Mouse (Mus musculus): ENCODE results near the gene Camk2n1. TPM values are rescaled to one million over a fixed set of nuclear protein-coding genes. Genes with fewer than 3 reads are reported as not detected.

Camk2n1 gene
- polyA plus RNA-seq, 1 experiment from 2014 or later = 10.7 TPM

DNA sequence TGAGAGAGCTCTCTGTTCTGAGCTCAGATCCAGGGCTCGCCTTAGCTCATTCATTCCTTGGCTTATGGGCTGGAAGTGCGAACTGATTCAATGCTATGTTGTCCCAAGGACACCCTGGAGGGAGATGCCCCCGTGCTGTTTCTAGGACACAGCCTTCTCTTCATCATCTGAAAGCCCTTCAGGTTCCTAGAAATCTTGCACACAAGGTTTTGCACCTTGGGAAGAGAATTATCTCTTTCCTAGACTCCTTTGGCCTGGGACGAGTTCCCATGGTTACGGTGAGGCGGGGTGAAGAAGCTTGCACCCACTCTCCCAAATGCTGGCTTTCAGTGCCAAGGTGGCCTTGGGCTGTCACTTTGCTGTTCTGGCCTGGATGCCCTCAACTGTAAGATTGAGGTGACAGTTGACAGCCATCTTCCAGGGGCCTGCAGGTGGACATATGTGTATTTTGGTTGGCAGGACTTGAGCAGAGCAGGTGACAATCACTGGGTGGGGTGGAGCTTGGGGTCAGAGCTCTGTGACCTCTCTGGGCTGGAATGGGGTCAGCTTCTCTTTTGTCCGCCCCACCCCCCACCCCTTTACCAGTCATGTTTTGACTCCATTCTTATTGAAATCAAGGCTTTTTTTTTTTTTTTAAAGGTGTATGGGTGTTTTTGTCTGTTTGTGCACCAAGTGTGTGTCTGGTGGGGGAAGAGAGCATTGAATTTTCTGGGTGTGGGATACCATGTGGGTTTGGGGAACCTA lies 5.1 kb upstream of the Camk2n1 start:
- Histone ChIP-seq H3K27me3 (peaks cover 10% of the 10 kb centered on the region; the same call in 1 of the 2 replicates), H3K9me3 (no peaks in the 10 kb centered on the region), H3K9ac (replicated peaks) (no peak overlapping the region), H3K36me3 (no peaks in the 10 kb centered on the region), H3K4me1 (peaks cover 37% of the 10 kb centered on the region), H3K4me3 (no peak overlapping the region), H3K4me2 (replicated peaks) (no peak overlapping the region), H3K27ac (replicated peaks) (no peak overlapping the region)
- no peak for ATAC-seq (replicated peaks)
- 57% methylated on average over 7 of the region's 7 CpGs for whole genome bisulfite sequencing

DNA sequence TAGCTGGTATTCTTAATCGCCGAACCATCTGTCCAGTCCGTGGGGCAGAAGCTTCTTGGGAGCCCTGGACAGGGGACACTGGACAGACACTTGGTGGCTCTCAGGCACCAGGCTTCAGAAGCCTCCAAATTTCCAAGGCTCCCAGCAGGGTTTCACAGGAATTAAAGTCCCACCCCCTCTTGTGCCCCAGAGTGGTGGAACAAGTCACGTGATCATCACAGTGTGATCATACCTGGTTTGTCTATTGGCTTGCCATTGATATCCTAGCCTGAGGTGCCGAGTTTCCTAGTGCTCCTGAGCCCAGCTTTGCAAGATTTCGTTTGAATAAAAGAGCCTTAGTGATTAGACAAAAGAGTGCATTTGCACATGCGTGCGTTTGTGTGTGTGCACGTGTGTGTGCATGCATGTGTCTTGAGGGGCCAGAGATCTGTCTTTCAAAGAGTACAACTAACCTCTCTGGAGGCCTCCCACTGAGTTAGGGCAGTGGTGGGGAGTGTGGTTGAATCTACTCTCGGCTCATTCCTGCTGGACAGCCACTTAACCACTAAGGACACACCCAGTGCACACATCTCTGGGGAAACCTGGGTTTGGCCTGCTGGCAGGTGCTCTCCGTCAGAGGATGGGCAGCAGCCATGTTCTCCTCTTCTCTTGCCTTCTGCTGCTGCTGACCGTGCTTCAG lies 4.3 kb upstream of the Camk2n1 start:
- no peak for ATAC-seq (replicated peaks)
- peaks cover 37% of the 10 kb centered on the region for H3K4me1 ChIP-seq
- no peaks in the 10 kb centered on the region for H3K36me3 ChIP-seq
- no peak overlapping the region for H3K4me3 ChIP-seq
- no peak overlapping the region for H3K27ac ChIP-seq (replicated peaks)
- 50% methylated on average over 12 of the region's 12 CpGs for WGBS
- no peaks in the 10 kb centered on the region for H3K9me3 ChIP-seq
- H3K9ac ChIP-seq (replicated peaks) = no peak overlapping the region
- no peak overlapping the region for H3K4me2 ChIP-seq (replicated peaks)
- peaks cover 10% of the 10 kb centered on the region; the same call in 1 of the 2 replicates for H3K27me3 ChIP-seq

DNA sequence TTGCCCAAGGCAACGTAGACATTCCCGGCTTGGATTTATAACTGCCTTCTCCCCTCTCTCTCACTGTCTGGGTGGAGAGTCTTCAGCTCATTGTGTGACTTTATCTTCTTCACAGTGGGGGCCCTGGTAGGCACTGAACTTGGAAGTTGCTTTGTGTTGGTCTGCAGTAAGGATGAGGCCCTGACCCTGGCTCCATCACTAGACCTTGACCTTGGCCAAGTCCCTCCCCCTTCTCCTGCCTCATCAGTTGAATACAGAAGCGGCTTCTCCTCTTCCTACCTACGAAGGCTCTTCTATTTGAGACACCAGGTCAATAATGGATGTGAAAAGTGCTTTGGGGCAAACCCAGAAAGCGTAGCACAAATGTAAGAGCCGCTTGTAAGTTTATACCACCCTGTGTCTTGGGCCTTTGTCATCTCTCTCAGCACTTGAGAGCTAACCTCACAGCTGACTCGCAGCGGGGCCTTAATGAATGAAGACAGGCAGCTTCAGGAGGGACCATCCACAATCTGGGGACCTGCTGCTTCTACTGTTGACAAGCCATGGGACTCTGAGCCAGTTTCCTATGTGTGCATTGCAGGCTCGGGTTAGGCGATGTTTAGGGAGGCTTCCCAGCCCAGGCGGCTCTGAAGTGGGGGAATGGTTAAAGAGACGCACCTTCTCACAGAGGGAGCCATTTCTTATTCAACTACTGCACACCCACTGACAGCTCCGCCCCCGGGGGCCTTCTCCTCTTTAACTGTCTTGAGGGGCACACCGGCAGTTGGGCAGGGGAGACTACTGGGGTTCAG lies 1.6 kb upstream of the Camk2n1 start:
- Histone ChIP-seq H3K4me3 (0 out of 2 replicates have a peak overlapping the region, but pooled peaks have one; percentile 81), H3K36me3 (no peaks in the 10 kb centered on the region), H3K4me2 (replicated peaks) (no peak overlapping the region), H3K9me3 (no peaks in the 10 kb centered on the region), H3K27ac (replicated peaks) (no peak overlapping the region), H3K4me1 (peaks cover 50% of the 10 kb centered on the region), H3K9ac (replicated peaks) (no peak overlapping the region), H3K27me3 (peaks cover 10% of the 10 kb centered on the region; the same call in 1 of the 2 replicates)
- ATAC-seq (replicated peaks) = no peak
- 30% methylated on average over 15 of the region's 15 CpGs for WGBS

DNA sequence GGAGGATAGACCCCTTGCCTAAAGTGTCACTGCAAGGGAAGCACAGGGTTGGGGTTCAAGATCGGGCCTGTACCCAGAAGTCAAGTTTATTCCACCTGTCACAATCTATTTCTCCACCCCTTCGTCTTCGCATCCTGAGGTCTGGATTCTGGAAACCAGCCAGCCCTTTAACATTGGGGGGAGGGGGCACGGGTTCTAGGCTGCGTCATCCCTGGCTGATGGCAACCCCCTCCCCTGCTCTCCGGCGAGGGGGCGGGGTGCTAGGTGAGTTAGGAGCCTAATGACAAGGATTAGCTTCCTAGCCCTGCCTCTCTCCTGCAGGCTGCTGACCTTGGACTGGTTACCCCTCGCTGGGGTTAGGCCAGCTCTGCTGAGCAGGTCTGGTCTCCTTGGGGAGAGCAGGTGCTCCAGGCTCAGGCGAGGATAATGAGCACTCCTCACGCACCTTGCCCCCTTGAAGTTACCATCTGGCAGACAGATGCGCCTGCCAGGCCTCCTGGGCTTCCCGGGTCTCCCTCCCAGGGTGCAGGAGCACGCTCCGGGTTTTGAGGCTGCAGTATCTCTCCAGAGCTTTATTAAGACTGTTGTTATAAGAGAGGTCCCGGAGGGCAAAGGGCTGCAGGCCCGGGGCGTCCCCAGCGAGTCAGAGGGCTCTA lies 889 bp upstream of the Camk2n1 start:
- WGBS = 5% methylated on average over 19 of the region's 19 CpGs
- H3K27ac ChIP-seq (replicated peaks) = peak overlapping the region; percentile 87
- H3K36me3 ChIP-seq = no peaks in the 10 kb centered on the region
- H3K9ac ChIP-seq (replicated peaks) = peak overlapping the region; percentile 85
- peak overlapping the region; percentile 89 for H3K4me2 ChIP-seq (replicated peaks)
- H3K4me1 ChIP-seq = peaks cover 47% of the 10 kb centered on the region
- H3K27me3 ChIP-seq = peaks cover 10% of the 10 kb centered on the region; the same call in 1 of the 2 replicates
- peak; percentile 11; the same call in 1 of the 2 replicates for ATAC-seq (replicated peaks)
- H3K4me3 ChIP-seq = peak overlapping the region; percentile 81
- H3K9me3 ChIP-seq = no peaks in the 10 kb centered on the region

DNA sequence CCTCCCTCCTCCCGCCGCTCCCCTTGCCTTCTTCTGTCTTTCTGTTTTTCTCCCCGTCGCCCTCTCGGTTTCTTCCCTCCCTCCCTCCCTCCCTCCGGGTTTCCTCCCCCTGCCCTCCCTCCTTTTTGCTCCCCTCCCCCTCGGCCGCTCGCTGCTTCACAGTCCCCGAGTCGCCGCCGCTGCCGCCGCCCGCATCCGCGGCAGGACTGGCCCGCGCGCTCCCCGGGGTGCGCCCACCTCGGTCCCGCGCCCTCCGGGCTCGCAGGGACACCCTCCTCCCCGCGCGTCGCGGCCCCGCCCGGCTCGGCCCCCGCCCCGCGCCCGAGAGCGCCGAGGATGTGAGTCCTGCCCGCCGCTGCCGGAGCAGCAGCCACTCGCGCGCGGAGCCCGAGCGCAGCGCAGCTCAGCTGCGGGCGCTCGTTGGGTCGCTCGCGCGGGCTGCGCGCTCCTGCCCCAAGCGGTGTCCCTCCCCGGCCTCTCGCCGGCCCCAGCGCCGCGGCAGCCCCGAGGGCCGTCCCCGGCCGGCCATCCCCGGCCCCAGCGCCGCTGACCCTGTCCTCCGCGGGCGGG lies 542 bp downstream of the Camk2n1 start:
- Histone ChIP-seq H3K4me3 (peak overlapping the region; percentile 81), H3K36me3 (no peaks in the 10 kb centered on the region), H3K27me3 (peaks cover 10% of the 10 kb centered on the region; the same call in 1 of the 2 replicates), H3K9ac (replicated peaks) (peak overlapping the region; percentile 85), H3K27ac (replicated peaks) (peak overlapping the region; percentile 87), H3K9me3 (no peaks in the 10 kb centered on the region), H3K4me1 (peaks cover 43% of the 10 kb centered on the region), H3K4me2 (replicated peaks) (peak overlapping the region; percentile 89)
- ATAC-seq (replicated peaks) = peak; percentile 65
- 1% methylated on average over 67 of the region's 78 CpGs for WGBS

DNA sequence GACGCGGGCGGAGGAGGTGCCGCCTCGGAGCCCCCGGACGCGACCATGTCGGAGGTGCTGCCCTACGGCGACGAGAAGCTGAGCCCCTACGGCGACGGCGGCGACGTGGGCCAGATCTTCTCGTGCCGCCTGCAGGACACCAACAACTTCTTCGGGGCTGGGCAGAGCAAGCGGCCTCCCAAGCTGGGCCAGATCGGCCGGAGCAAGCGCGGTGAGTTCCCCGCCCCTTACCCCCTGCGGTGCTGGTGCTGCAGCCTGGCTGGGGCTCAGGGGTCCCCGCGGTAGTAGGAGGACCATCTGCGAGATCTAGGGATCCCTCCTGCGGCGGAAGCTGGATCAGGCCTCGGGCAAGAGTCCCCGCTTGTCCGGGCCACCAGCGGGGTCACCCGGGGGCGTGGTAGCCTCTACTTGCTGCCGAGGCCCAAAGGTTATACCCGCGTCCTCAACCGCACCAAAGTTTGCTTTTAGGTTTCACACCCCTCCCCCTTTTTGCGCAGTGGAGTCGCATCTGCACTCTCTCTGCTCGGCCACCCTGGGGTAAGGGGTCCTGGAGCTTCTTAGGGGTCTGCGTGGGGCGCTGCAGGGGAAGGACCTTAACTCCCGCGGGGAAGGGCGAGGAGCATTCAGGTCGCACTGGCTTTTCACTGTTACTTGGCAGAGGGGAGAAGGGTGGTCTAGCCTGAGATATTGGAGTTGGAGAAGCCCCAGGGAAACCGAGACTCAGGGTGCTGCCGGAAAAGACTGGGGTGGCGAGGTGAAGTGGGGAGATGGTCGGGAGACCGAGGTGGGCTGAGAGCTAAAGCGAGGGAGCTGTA lies 1.2 kb downstream of the Camk2n1 start:
- under 1% methylated on average over 58 of the region's 58 CpGs for WGBS
- Histone ChIP-seq H3K27me3 (peaks cover 10% of the 10 kb centered on the region; the same call in 1 of the 2 replicates), H3K9me3 (no peaks in the 10 kb centered on the region), H3K27ac (replicated peaks) (peak overlapping the region; percentile 87), H3K9ac (replicated peaks) (peak overlapping the region; percentile 85), H3K36me3 (no peaks in the 10 kb centered on the region), H3K4me3 (peak overlapping the region; percentile 81), H3K4me1 (peaks cover 43% of the 10 kb centered on the region), H3K4me2 (replicated peaks) (peak overlapping the region; percentile 89)
- peak; percentile 9; the same call in 1 of the 2 replicates for ATAC-seq (replicated peaks)

DNA sequence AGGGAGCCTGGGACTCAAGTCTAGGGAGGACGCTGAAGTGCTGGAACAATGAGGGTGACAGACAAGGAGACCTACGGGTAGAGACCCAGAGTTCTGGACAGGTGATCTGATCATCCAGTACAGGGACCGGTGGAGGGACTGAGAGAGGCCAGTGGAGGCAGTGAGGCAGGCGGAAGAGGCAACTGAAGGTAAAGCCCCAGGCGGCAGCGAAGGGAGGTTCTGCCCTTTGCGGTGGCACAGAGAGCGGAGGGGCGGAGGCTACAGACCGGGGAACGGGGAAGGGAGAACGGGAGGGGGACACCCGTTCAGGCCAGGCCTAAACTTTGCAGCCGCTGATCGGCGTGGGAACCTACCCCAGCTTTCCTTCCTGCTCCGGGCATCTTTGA lies 1.8 kb downstream of the Camk2n1 start:
- Histone ChIP-seq H3K4me3 (peak overlapping the region; percentile 81), H3K36me3 (no peaks in the 10 kb centered on the region), H3K4me2 (replicated peaks) (peak overlapping the region; percentile 89), H3K27me3 (peaks cover 10% of the 10 kb centered on the region; the same call in 1 of the 2 replicates), H3K4me1 (peaks cover 43% of the 10 kb centered on the region), H3K9me3 (no peaks in the 10 kb centered on the region), H3K9ac (replicated peaks) (peak overlapping the region; percentile 85), H3K27ac (replicated peaks) (peak overlapping the region; percentile 87)
- 2% methylated on average over 17 of the region's 17 CpGs for WGBS
- ATAC-seq (replicated peaks) = no peak

DNA sequence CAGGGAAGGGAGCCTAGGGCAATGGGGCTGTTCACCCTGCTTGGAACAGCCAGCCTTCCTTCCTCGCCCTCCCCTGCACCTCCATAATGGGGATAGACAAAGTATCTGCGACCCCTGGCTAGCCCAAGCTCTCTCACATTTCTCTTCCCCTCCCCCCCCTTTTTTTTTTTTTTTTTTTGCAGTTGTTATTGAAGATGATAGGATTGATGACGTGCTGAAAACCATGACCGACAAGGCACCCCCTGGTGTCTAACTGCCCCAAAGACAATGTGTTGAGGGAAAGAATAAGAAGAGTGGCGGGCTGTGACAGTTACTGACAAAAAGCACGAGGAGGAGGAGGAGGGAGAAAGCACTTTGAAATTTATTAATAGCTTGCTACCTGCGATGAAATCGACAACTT lies 2.4 kb downstream of the Camk2n1 start:
- Histone ChIP-seq H3K9me3 (no peaks in the 10 kb centered on the region), H3K4me2 (replicated peaks) (peak overlapping the region; percentile 89), H3K36me3 (no peaks in the 10 kb centered on the region), H3K27ac (replicated peaks) (peak overlapping the region; percentile 87), H3K27me3 (peaks cover 10% of the 10 kb centered on the region; the same call in 1 of the 2 replicates), H3K4me1 (peaks cover 43% of the 10 kb centered on the region), H3K4me3 (peak overlapping the region; percentile 81), H3K9ac (replicated peaks) (peak overlapping the region; percentile 85)
- 10% methylated on average over 8 of the region's 8 CpGs for WGBS
- no peak for ATAC-seq (replicated peaks)

DNA sequence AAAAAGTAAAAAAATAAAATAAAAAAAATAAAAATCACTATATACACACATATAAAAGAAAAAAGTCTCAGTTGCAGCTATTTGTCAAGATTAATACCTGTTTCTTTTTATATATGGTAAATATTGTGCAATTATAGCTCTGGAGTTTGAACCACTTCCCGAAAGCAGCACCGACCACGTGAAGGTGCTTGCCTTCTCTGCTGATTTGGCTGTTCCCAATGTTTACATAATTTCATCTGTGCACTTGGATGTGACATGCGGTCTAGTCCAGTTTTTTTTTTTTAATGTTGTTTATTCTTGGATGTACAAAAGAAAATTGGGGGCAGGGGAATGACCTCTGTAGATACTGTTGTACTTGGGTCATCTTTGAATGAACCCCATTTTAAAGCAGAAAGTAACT lies 3.0 kb downstream of the Camk2n1 start:
- 50% methylated on average over 4 of the region's 4 CpGs for WGBS
- H3K4me3 ChIP-seq = peak overlapping the region; percentile 19

DNA sequence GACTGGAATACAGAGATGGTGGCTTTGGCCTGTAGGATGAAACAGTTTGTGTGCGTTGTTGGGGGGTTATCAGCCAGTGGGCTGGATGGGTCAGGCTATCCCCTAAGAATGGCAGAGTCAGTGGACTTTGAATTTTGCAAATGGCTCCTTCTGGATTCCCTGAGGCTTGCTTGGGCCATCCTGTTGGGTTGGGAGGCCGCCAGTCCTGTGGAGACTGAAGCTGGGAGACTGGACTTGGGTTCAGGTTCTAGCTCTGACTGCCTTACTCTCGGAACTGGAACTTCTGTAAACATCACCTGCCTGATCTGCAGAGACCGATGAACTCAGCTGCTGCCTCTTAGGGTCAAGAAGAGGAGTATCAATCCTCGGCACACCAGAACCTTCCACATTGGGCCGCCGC lies 4.1 kb downstream of the Camk2n1 start:
- H3K9ac ChIP-seq (replicated peaks) = no peak overlapping the region
- H3K4me1 ChIP-seq = peaks cover 47% of the 10 kb centered on the region
- no peak overlapping the region for H3K4me3 ChIP-seq
- H3K27ac ChIP-seq (replicated peaks) = no peak overlapping the region
- H3K36me3 ChIP-seq = no peaks in the 10 kb centered on the region
- no peaks in the 10 kb centered on the region for H3K9me3 ChIP-seq
- peaks cover 4% of the 10 kb centered on the region; the same call in 1 of the 2 replicates for H3K27me3 ChIP-seq
- WGBS = 84% methylated on average over 7 of the region's 7 CpGs
- H3K4me2 ChIP-seq (replicated peaks) = no peak overlapping the region
- ATAC-seq (replicated peaks) = no peak

More for the DNA sequence above, 3.0 kb downstream of the Camk2n1 start:
- peaks cover 43% of the 10 kb centered on the region for H3K4me1 ChIP-seq
- peaks cover 6% of the 10 kb centered on the region; the same call in 1 of the 2 replicates for H3K27me3 ChIP-seq
- H3K9ac ChIP-seq (replicated peaks) = no peak overlapping the region
- H3K36me3 ChIP-seq = no peaks in the 10 kb centered on the region
- no peak for ATAC-seq (replicated peaks)
- no peak overlapping the region for H3K27ac ChIP-seq (replicated peaks)
- H3K4me2 ChIP-seq (replicated peaks) = peak overlapping the region; percentile 89
- H3K9me3 ChIP-seq = no peaks in the 10 kb centered on the region
